Mouse (Mus musculus): ENCODE measurements around the gene Olfr1230. TPM values are rescaled to one million over a fixed set of nuclear protein-coding genes. Genes with fewer than 3 reads are reported as not detected.

The Olfr1230 gene
- not detected for total RNA-seq (2022)

- no peak for DNase-seq (ENCODE audit: low spot score in 2 of 2)
These were observed at the start of gene Olfr1230 for GRCm38 (mm10) chr2:89297168-89297567. Gene Olfr1230 (minus strand): TSS chr2:89297268.

- DNase-seq (ENCODE audit: low spot score in 2 of 2) = no peak
These were observed 45.2 kb upstream of the Olfr1230 start, which contains the start of gene Olfr1233 for GRCm38 (mm10) chr2:89342298-89342697. Gene Olfr1233 (minus strand): TSS chr2:89342398.

- no peak for DNase-seq (ENCODE audit: low spot score in 2 of 2)
These were observed 32.5 kb upstream of the Olfr1230 start, which contains the start of gene Olfr1232 for GRCm38 (mm10) chr2:89329575-89329974. Gene Olfr1232 (minus strand): TSS chr2:89329675.

- no peak for DNase-seq (ENCODE audit: low spot score in 2 of 2)
These were observed 9.9 kb upstream of the Olfr1230 start, which contains the start of gene Olfr1231 for GRCm38 (mm10) chr2:89306974-89307373. Gene Olfr1231 (minus strand): TSS chr2:89307074.

DNA sequence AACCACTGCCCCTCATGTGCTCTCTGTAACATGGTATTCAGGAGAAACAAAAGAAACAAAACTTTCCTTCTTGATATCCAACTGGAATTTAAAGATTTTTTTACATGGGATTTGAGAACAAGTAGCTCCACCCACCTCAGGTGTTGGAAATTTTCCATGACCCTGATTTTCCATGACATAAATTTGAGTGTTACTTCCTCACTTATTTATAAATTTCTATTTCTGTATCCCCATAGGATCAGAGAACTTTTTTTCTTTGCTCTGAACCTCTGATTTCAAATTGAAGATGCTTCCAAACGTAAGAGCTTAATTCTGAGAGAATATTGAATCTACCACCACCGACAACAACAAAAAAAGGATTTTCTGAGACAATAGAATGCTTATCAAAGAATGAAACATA lies 9.2 kb downstream of the Olfr1230 start, which contains the start of gene Olfr1229:
TSS of gene Olfr1229 (minus strand) at position 101 of the 400 bp plus-strand sequence.
- no peak for DNase-seq (ENCODE audit: low spot score in 2 of 2)

DNA sequence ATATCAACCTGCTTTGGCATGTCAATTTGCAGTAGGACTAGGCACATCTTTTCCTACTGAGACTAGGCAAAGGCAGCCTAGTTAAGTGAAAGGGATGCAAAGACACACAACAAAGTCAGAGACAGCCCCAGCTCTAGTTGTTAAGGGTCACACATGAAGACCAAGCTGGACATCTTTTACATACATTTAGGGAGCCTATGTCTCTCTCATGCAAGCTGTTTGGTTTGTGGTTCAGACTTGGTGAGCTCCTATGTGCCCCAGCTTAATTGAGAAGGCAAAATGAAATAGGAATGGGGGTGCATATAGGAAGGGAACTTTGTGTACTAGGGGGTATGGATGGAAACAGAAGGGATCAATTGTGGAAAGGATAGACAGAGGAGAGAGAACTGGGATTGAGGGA lies 43.1 kb downstream of the Olfr1230 start, which contains the start of gene Olfr1228:
TSS of gene Olfr1228 (minus strand) at position 101 of the 400 bp plus-strand sequence.
- DNase-seq (ENCODE audit: low spot score in 2 of 2) = no peak

Other genes starting within 250 kb of the Olfr1230 start
- not detected for gene Olfr1218, start 236.1 kb downstream of the Olfr1230 start, total RNA-seq (2022)
- gene Olfr1219, start 213.8 kb downstream of the Olfr1230 start, total RNA-seq (2022) = not detected
- gene Olfr1220, start 190.4 kb downstream of the Olfr1230 start, total RNA-seq (2022) = not detected
- not detected for gene Olfr1221, start 180.0 kb downstream of the Olfr1230 start, total RNA-seq (2022)
- gene Olfr1222, start 164.2 kb downstream of the Olfr1230 start, total RNA-seq (2022) = not detected
- not detected for gene Olfr1223, start 145.7 kb downstream of the Olfr1230 start, total RNA-seq (2022)
- not detected for gene Olfr1224-ps1, start 133.2 kb downstream of the Olfr1230 start, total RNA-seq (2022)
- not detected for gene Olfr1225, start 122.6 kb downstream of the Olfr1230 start, total RNA-seq (2022)
- gene Olfr1226, start 97.2 kb downstream of the Olfr1230 start, total RNA-seq (2022) = not detected
- not detected for gene Olfr1228, start 43.2 kb downstream of the Olfr1230 start, total RNA-seq (2022)
- not detected for gene Olfr1229, start 9.3 kb downstream of the Olfr1230 start, total RNA-seq (2022)
- gene Olfr1231, start 9.8 kb upstream of the Olfr1230 start, total RNA-seq (2022) = not detected
- not detected for gene Olfr1232, start 32.4 kb upstream of the Olfr1230 start, total RNA-seq (2022)
- not detected for gene Olfr1233, start 45.1 kb upstream of the Olfr1230 start, total RNA-seq (2022)
- not detected for gene Olfr1234, start 67.6 kb upstream of the Olfr1230 start, total RNA-seq (2022)
- not detected for gene Olfr1238, start 112.4 kb upstream of the Olfr1230 start, total RNA-seq (2022)
- gene Olfr1239, start 123.1 kb upstream of the Olfr1230 start, total RNA-seq (2022) = not detected
- gene Olfr1240, start 145.7 kb upstream of the Olfr1230 start, total RNA-seq (2022) = not detected
- gene Olfr1241, start 189.9 kb upstream of the Olfr1230 start, total RNA-seq (2022) = not detected
- gene Olfr1242, start 201.1 kb upstream of the Olfr1230 start, total RNA-seq (2022) = not detected
- gene Olfr1243, start 234.2 kb upstream of the Olfr1230 start, total RNA-seq (2022) = not detected

All from left cerebral cortex, adult 8-10 months (tissue).